Comparison of ENCODE assay signal across 18 mouse cellular contexts in genomic region chr7:100774189-100774588, GRCm38 (mm10).
DNase-seq lines count a peak whose midpoint lies in the region; ATAC-seq and TF ChIP-seq lines count a peak whose summit lies in the region.
"Had no signal": no experiment of that assay in that cellular context is flagged by ENCODE, and none has a peak within 500 bp of the region (broad histone marks: within the 10 kb centered on the region; RNA-seq: fewer than 3 reads in every experiment).

No protein-coding gene starts in this region.

- no peaks in the 10 kb centered on the region for H3K36me3 ChIP-seq in intestine, postnatal 0 days (ENCODE audit: control insufficient read depth, insufficient read depth)
- H3K36me3 ChIP-seq in intestine, embryonic 16.5 days (ENCODE audit: control insufficient read depth, insufficient read depth, low read length): no peaks in the 10 kb centered on the region
- no peaks in the 10 kb centered on the region for H3K36me3 ChIP-seq in midbrain, postnatal 0 days (ENCODE audit: insufficient read depth, low read length)
- H3K36me3 ChIP-seq in midbrain, embryonic 15.5 days (replicated peaks): no peaks in the 10 kb centered on the region
- H3K36me3 ChIP-seq: embryonic facial prominence, embryonic 15.5 days had no signal

- WGBS in intestine, postnatal 0 days: 95% methylated on average over 1 of the region's 1 CpGs
- WGBS in intestine, embryonic 16.5 days: 100% methylated on average over 1 of the region's 1 CpGs
- WGBS in midbrain, postnatal 0 days: 97% methylated on average over 1 of the region's 1 CpGs
- WGBS in midbrain, embryonic 15.5 days: 100% methylated on average over 1 of the region's 1 CpGs

- H3K4me3 ChIP-seq in intestine, postnatal 0 days (ENCODE audit: low read depth, low read length): no peak overlapping the region
- H3K4me3 ChIP-seq in intestine, embryonic 16.5 days (ENCODE audit: low read length): no peak overlapping the region
- H3K4me3 ChIP-seq in midbrain, postnatal 0 days (ENCODE audit: low read depth, low read length): no peak overlapping the region
- H3K4me3 ChIP-seq in midbrain, embryonic 15.5 days: no peak overlapping the region
- H3K4me3 ChIP-seq: embryonic facial prominence, embryonic 15.5 days; forebrain, embryonic 10.5 days; kidney, embryonic 15.5 days; limb, embryonic 12.5 days had no signal

- peak; percentile 47 for TF ChIP-seq CTCF in intestine, postnatal 0 days (IDR thresholded peaks at IDR 0.05; ENCODE audit: low read depth)
- peak; percentile 46 for TF ChIP-seq CTCF in midbrain, postnatal 0 days (IDR thresholded peaks at IDR 0.05)

- no peak overlapping the region for H3K9ac ChIP-seq in intestine, postnatal 0 days (ENCODE audit: low read depth, low read length)
- H3K9ac ChIP-seq in intestine, embryonic 16.5 days (ENCODE audit: low read depth, low read length): no peak overlapping the region
- H3K9ac ChIP-seq in midbrain, postnatal 0 days (replicated peaks; ENCODE audit: low read length, poor library complexity, severe bottlenecking): no peak overlapping the region
- H3K9ac ChIP-seq in midbrain, embryonic 15.5 days: no peak overlapping the region
- H3K9ac ChIP-seq: embryonic facial prominence, embryonic 15.5 days; kidney, embryonic 15.5 days; limb, embryonic 12.5 days had no signal

- no peaks in the 10 kb centered on the region for H3K27me3 ChIP-seq in intestine, postnatal 0 days (replicated peaks; ENCODE audit: control insufficient read depth, insufficient read depth, low read length)
- H3K27me3 ChIP-seq in intestine, embryonic 16.5 days (replicated peaks; ENCODE audit: control insufficient read depth, insufficient read depth, low read length): no peaks in the 10 kb centered on the region
- H3K27me3 ChIP-seq in midbrain, postnatal 0 days (ENCODE audit: insufficient read depth, low read length): no peaks in the 10 kb centered on the region
- no peaks in the 10 kb centered on the region for H3K27me3 ChIP-seq in midbrain, embryonic 15.5 days (replicated peaks)
- H3K27me3 ChIP-seq: CH12.LX; embryonic facial prominence, embryonic 15.5 days; kidney, embryonic 15.5 days; limb, embryonic 12.5 days had no signal

- H3K27ac ChIP-seq in intestine, postnatal 0 days (ENCODE audit: low read depth, low read length): no peak overlapping the region
- H3K27ac ChIP-seq in intestine, embryonic 16.5 days (ENCODE audit: low read length): no peak overlapping the region
- H3K27ac ChIP-seq in midbrain, postnatal 0 days (ENCODE audit: low read depth, low read length): no peak overlapping the region
- H3K27ac ChIP-seq in midbrain, embryonic 15.5 days: no peak overlapping the region
- H3K27ac ChIP-seq: embryonic facial prominence, embryonic 15.5 days; forebrain, embryonic 10.5 days; kidney, embryonic 15.5 days; limb, embryonic 12.5 days; macrophage had no signal

- no peak overlapping the region for H3K4me2 ChIP-seq in intestine, postnatal 0 days (replicated peaks; ENCODE audit: low read depth)
- no peak overlapping the region for H3K4me2 ChIP-seq in intestine, embryonic 16.5 days (ENCODE audit: low read depth, low read length)
- no peak overlapping the region for H3K4me2 ChIP-seq in midbrain, postnatal 0 days (ENCODE audit: low read depth, low read length, poor library complexity, severe bottlenecking)
- H3K4me2 ChIP-seq in midbrain, embryonic 15.5 days: no peak overlapping the region
- H3K4me2 ChIP-seq: embryonic facial prominence, embryonic 15.5 days; heart, embryonic 11.5 days; kidney, embryonic 15.5 days; limb, embryonic 12.5 days; midbrain, embryonic 11.5 days had no signal

- DNase-seq in midbrain, postnatal 0 days (ENCODE audit: low spot score): no peak
- DNase-seq in ES-CJ7 (ENCODE audit: low read depth, low spot score): peak; percentile 36
- peak; percentile 9 for DNase-seq in induced T-regulatory cell, adult 2 months (ENCODE audit: low read depth)
- DNase-seq in adrenal gland, postnatal 4 days (ENCODE audit: low spot score in 2 of 2): no peak
- DNase-seq: cerebellum, postnatal 10 days; embryo, embryonic 11 days; heart, postnatal 4 days had no signal

- no peak for ATAC-seq in intestine, postnatal 0 days
- no peak for ATAC-seq in intestine, embryonic 16.5 days
- no peak for ATAC-seq in midbrain, postnatal 0 days (ENCODE audit: low FRiP score)
- ATAC-seq in midbrain, embryonic 15.5 days (replicated peaks): no peak

- H3K9me3 ChIP-seq in intestine, postnatal 0 days (ENCODE audit: control insufficient read depth): no peaks in the 10 kb centered on the region
- H3K9me3 ChIP-seq in intestine, embryonic 16.5 days (ENCODE audit: control insufficient read depth, low read length): no peaks in the 10 kb centered on the region
- H3K9me3 ChIP-seq in midbrain, postnatal 0 days (ENCODE audit: low read length): no peaks in the 10 kb centered on the region
- no peaks in the 10 kb centered on the region for H3K9me3 ChIP-seq in midbrain, embryonic 15.5 days
- H3K9me3 ChIP-seq: embryonic facial prominence, embryonic 15.5 days; kidney, embryonic 15.5 days; limb, embryonic 12.5 days had no signal

- H3K4me1 ChIP-seq in intestine, postnatal 0 days (replicated peaks; ENCODE audit: control insufficient read depth, insufficient read depth, low read length): no peaks in the 10 kb centered on the region
- no peaks in the 10 kb centered on the region for H3K4me1 ChIP-seq in intestine, embryonic 16.5 days (ENCODE audit: control insufficient read depth, insufficient read depth, low read length)
- no peaks in the 10 kb centered on the region for H3K4me1 ChIP-seq in midbrain, postnatal 0 days (ENCODE audit: insufficient read depth, low read length)
- H3K4me1 ChIP-seq in midbrain, embryonic 15.5 days: no peaks in the 10 kb centered on the region
- H3K4me1 ChIP-seq: embryonic facial prominence, embryonic 15.5 days; forebrain, embryonic 10.5 days; kidney, embryonic 15.5 days; limb, embryonic 12.5 days had no signal

Comparison
In these comparisons a context has a peak if more than half of its experiments do, and no peak if none do; other contexts are left out.
1. DNase-seq: peak in ES-CJ7 (single experiment) and induced T-regulatory cell, adult 2 months (single experiment); none in midbrain, postnatal 0 days (single experiment) and adrenal gland, postnatal 4 days (0 of 2).